Mouse (Mus musculus) splenic B cell, adult 2 months (primary cell): ENCODE results near the gene Fbxo48.

Experiments used
- DNase-seq: peaks from one replicate; pipeline ENCODE4 v3.0.0-alpha.2; 2011; ENCODE audit warnings: low read depth, low spot score
- H3K27me3 ChIP-seq: 2 replicates; pipeline ENCODE4 v1.6.1; 2012; ENCODE audit warnings: mild to moderate bottlenecking, low read length, moderate library complexity, mixed read lengths; ENCODE audit not compliant: control insufficient read depth, poor library complexity, insufficient read depth, severe bottlenecking
- H3K36me3 ChIP-seq: 2 replicates; pipeline ENCODE4 v1.6.1; 2012; ENCODE audit warnings: mild to moderate bottlenecking, low read length, moderate library complexity, mixed read lengths; ENCODE audit not compliant: control insufficient read depth, poor library complexity, insufficient read depth, severe bottlenecking

Gene Fbxo48

DNA sequence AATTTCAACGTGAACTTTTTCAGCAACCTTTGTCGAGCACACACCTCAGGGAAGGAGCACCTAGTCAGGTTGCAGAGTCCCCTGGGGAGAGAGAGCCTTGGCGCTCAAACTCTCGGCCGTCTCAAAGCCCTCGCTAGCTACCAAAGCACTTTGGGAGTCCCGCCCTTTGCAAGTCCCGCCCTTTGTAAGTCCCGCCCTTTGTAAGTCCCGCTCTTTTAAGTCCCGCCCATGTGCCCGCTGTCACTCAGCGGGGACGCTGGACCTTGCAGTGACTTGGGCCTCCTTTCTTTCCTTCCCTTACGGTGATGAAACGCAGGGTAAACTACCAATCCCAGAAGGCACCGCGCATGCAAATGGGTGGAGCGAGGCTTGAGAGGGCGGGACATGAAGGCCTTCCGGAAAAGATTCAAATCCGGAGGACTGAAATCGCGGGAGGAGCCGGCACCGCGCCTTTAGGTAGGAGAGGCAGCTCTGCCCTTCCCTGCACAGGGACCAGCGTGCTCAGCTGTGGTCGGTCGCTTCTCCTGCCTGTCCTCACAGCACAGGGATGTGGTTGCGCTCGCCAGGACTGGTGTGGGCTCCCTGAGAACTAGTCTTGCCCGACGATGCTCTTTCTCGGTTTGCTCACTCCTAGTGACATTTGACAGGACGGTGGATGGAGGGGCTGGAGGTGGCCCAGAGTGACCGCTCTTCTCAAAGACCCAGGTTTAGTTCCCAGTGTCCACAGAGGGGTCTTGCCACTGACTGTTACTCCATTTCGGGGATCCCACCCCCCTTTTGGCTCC, at the start of gene Fbxo48:
Gene Fbxo48 (plus strand): TSS at position 400 of the 785 bp plus-strand sequence.
- DNase-seq: peak; percentile 99

DNA sequence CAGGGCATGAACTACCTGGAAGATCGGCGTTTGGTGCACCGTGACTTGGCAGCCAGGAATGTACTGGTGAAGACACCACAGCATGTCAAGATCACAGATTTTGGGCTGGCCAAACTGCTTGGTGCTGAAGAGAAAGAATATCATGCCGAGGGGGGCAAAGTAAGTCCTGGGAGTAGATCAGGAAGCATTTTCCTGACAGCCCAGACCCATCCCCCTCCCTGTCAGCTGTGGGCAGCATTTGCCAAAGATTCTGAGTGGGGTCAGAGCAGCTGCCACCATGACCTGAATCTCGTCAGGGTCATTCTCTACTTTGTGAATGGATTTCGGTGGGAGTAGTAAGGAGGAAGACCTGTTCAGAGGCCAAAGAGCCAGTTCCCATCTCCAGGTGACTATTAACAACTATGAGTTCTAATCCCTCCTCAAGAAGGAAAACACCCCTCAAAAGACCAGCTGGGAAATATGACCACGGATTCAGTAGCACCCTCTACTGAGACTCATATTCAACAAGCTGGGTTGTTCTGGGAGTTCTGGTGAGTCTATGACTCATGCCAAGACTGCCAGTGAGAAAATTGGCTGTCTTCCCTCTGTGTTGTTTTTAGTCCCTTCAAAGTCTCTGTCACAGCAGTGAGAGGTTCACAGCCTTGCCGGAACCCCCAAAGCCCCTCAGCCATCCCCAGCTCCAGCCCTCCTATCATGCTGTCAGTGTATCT, 46.7 kb upstream of the Fbxo48 start:
- H3K36me3 ChIP-seq: no peaks in the 10 kb centered on the region
- H3K27me3 ChIP-seq: no peaks in the 10 kb centered on the region; the same call in 1 of the 2 replicates
- DNase-seq: no peak

More for the DNA sequence above, at the start of gene Fbxo48:
- no peaks in the 10 kb centered on the region for H3K36me3 ChIP-seq
- no peaks in the 10 kb centered on the region for H3K27me3 ChIP-seq

DNA sequence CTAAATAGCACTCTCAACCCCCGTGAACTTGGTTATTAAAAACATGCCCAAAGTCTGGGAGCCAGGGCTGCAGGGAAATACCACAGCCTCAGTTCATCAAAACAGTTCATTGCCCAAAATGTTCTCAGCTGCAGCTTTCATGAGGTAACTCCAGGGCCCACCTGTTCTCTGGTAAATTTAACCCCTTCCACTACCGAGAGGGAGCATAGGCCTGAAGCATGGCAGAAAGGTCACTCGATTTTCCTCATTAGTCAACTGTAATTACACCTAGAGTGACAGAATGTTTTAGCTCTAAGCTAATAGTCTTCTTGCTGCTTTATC, 46.2 kb upstream of the Fbxo48 start:
- H3K27me3 ChIP-seq: no peaks in the 10 kb centered on the region; the same call in 1 of the 2 replicates
- H3K36me3 ChIP-seq: no peaks in the 10 kb centered on the region
- DNase-seq: no peak

DNA sequence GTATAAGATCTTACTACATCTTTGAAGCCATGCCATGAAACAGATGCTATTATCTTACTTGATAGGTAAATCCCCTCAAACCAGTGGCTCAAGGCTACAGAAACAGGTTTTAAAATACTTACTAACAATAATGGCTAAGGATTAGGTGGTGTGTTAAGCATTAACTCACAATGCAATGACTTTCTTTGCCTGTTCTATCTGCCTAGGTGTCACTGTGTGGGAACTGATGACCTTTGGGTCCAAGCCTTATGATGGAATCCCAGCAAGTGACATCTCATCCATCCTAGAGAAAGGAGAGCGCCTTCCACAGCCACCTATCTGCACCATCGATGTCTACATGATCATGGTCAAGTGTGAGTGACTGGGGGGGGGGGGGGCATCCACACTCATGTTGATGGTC, 44.6 kb upstream of the Fbxo48 start:
- no peak for DNase-seq
- H3K27me3 ChIP-seq: no peaks in the 10 kb centered on the region; the same call in 1 of the 2 replicates

DNA sequence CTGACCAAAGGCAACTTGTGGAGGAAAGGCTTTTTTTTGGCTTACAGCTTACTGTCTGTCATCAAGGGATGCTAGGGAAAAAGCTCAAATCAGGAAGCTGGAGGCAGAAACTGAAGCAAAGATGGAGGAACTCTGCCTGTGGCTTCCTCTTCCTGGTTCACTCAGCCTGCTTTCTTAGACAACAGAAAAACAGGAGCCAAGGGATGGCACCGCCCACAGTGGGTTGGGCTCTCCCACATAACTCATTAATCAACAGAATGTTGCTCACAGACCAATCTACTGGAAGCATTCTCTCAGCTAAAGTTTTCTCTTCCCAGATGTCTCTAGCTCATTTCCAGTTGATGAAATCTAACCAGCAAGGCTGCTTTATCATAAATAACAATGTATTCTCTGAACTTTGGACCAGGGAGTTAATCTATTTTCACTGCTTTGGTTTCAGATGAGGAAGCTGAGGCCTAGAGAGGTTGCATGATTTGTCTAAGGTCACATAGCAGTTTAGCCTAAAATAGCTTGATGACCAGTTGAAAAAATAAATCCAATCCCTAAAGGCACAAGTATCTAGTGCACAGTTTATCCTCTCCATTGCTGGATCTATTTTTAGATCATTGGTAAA, 43.6 kb upstream of the Fbxo48 start:
- H3K27me3 ChIP-seq: no peaks in the 10 kb centered on the region; the same call in 1 of the 2 replicates
- H3K36me3 ChIP-seq: no peaks in the 10 kb centered on the region
- DNase-seq: no peak

More for the DNA sequence above, 44.6 kb upstream of the Fbxo48 start:
- no peaks in the 10 kb centered on the region for H3K36me3 ChIP-seq

DNA sequence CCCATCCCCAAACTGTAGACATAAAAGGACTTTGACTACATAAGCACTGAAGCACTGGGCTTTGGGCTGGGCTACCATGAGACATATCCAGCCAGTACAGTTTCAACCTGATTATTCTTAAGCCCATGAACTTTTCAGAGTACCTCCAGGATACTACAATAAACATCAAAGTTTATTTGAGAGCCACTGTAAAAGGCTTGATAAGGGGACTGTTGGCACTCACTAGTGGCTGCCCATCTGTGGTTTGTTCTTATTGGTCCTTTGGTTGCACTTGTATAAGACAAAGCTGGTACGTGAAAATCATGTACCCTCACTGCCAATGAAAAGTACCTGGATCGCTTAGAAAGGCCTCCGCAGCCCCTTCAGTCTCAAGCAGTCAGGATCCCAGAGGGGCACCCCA, 36.4 kb upstream of the Fbxo48 start:
- DNase-seq: no peak
- H3K36me3 ChIP-seq: no peaks in the 10 kb centered on the region

DNA sequence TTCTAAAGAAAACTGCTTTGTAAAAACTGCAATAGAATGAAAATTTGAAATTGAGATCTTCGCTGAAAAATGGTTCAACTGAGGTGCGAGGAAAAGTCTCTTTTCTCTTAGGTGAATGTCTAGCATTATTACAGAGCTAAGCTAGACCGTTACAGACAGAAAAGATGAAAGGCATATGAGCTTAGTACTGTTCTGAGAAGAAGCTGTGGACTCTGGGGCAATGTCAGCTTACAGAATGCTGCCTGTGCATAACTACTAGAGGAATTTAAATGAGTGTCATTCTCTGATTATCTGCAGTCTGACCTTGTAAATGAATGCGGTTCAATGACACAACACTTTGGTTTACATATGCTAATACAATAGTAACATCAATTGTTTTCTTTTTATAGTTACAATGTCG, 35.3 kb upstream of the Fbxo48 start:
- DNase-seq: no peak
- H3K27me3 ChIP-seq: no peaks in the 10 kb centered on the region
- H3K36me3 ChIP-seq: no peaks in the 10 kb centered on the region

More for the DNA sequence above, 36.4 kb upstream of the Fbxo48 start:
- H3K27me3 ChIP-seq: no peaks in the 10 kb centered on the region

DNA sequence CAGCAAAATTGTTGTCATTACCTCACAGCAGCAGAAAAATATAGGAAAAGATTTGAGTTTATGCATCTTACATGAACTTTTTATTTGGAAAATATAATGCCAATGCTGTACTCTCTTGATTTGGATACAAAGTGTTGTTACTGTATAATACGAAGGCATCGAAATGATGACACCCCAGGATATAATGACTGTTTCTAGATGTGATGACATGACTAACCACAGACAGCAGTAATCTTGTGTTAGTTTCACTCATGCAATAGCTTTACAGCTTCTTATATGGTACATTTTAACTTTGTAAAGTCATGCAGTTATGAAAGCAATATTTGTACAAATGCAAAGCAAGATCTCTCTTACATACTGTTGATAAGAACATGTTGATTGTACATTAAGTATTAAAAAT, 33.7 kb upstream of the Fbxo48 start:
- H3K27me3 ChIP-seq: no peaks in the 10 kb centered on the region
- no peak for DNase-seq
- H3K36me3 ChIP-seq: no peaks in the 10 kb centered on the region

DNA sequence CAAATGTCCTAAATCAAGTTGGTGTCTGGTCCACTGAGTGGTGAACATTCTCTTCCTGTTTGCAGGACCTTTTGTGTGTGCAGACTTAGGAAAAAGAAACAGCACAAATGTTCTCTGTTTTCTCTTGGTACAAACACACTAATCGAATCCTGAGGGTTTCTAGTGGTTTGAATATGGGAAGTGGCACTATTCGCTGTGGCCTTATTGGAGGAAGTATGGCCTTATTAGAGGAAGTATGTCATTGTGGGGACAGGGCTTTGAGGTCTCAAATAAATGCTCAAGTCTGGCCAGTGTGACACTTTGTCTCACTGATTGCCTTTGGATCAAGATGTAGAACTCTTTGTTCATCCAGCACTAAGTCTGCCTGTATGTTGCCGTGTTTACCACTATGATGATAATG, 19.0 kb upstream of the Fbxo48 start:
- peak; percentile 56 for DNase-seq
- H3K36me3 ChIP-seq: no peaks in the 10 kb centered on the region

DNA sequence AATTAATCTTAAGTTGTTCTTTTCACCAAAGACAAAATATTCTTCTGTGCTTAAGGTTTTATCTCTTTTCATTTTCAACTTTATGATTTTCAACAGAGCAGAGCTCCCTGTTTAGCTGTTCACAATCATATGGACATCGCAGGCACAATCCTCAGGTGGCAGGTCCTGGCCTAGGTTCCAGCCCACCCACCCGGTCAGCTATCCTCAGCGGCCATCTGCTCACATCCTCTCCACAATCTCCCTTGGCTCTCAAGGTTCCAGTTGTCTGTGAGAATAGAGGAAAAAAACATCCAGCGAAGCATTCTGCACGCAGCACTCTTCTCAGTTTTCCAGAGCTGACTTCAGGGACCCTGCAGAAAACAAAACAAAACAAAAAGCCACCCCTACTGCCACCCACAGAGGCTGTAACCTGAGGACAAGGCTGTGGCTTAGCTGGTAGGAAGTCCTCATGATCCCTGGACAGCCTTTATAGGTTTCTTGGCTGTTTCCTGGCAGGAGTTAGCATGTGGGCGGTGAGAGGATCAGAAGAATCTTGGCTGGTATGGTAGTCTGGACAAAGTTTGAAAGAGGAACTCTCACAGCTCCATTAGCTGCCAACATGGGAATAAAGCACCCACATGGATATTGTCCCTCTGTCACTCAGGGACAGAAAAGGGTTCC, 15.5 kb upstream of the Fbxo48 start:
- no peak for DNase-seq
- Histone ChIP-seq H3K36me3 (no peaks in the 10 kb centered on the region), H3K27me3 (no peaks in the 10 kb centered on the region)

More for the DNA sequence above, 19.0 kb upstream of the Fbxo48 start:
- H3K27me3 ChIP-seq: no peaks in the 10 kb centered on the region

DNA sequence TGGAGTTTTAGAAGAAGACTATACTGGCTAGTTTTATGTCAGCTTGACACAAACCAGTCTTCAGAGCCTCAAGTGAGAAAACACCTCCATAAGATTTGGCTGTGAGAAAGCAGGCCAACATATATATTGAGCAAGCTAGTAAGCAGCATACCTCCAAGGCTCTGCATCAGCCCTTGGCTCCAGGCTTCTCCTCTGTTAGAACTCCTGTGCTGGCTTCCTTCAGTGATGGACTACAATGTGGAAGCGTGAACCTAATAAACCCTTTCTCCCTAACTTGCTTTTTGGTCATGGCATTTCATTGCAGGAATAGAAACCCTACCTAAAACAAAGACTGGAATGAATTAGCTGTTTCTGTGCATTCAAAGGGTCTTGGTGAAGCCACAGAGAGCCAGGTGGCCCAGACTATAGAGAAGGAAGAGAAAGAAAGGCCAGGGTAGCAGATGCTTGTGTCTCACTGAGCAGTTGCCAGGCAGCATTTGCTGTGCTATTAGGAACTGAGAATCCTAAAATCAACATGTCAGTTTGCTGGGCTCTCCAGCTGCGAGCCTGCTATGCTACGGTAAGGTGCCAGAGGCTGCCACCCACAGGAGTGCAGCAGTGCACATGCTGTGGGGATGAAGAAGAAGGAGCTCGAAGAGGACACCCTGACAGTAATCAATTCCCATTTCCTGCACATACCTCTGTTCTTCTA, 9.9 kb upstream of the Fbxo48 start:
- H3K27me3 ChIP-seq: no peaks in the 10 kb centered on the region
- DNase-seq: peak; percentile 16
- H3K36me3 ChIP-seq: no peaks in the 10 kb centered on the region

DNA sequence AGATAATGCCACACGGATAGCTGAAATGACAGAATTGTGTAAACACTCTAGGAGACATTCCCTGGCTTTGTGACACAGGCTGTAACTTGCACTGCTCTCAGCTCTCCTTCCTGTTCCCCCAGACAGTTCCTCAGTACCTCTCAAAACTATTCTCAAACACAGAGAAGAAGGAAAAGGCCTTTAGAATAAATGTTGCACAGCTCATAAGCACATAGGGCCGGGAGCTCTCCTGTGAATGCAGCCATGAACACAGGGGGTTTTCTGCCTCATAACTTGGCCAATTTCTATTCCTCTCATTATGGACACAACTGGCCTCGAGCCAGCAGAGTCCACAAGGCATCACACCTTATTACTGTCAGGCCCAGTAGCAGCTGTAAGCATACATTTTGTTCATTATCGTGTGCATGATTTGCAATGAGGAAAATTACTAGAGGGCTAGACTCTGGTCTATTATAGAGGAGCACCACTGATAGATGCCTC, 9.2 kb upstream of the Fbxo48 start:
- no peaks in the 10 kb centered on the region for H3K36me3 ChIP-seq
- no peaks in the 10 kb centered on the region for H3K27me3 ChIP-seq
- no peak for DNase-seq

DNA sequence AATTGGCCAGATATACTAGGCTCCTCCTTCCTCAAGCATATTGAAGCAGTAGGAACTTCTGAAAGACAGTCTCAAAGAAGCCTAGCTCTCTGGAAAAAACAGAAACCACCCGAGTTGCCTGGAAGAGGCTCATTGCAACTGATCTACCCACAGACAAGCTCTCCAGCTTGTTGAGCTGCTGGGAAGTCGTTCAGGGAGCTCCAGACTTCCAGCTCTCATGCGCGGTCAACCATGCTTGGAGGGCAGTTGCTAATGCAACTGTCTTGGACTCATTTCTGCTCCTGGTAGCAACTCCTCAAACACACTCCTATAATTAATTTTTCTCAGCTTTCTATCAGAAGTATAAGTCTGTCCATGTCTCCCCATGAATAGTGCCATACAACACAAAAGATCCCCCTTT, 8.2 kb upstream of the Fbxo48 start:
- no peaks in the 10 kb centered on the region for H3K27me3 ChIP-seq
- DNase-seq: no peak
- no peaks in the 10 kb centered on the region for H3K36me3 ChIP-seq

DNA sequence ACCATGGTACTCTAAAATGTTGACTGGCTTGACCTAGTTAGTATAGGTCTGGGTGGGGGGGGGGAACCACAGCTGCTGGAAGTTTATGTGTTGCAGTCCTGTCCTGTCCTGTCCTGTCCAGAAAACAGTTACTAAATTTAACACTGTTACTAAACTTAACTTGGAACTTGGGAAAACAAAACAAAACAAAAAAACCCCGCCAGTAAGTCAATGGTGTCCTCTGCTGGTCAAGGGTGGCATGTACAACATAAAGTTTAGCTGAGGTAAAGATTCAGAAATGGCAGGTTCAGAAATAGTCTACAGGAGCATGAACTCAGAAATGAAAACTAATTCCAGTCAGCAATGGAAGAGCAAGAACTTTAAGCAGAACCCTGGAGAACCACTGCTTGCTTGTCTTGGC, 2.4 kb upstream of the Fbxo48 start:
- peak; percentile 48 for DNase-seq
- no peaks in the 10 kb centered on the region for H3K27me3 ChIP-seq
- no peaks in the 10 kb centered on the region for H3K36me3 ChIP-seq
